Mouse (Mus musculus): Measurements from ENCODE around the gene Mrpl33.

The Mrpl33 gene

DNA sequence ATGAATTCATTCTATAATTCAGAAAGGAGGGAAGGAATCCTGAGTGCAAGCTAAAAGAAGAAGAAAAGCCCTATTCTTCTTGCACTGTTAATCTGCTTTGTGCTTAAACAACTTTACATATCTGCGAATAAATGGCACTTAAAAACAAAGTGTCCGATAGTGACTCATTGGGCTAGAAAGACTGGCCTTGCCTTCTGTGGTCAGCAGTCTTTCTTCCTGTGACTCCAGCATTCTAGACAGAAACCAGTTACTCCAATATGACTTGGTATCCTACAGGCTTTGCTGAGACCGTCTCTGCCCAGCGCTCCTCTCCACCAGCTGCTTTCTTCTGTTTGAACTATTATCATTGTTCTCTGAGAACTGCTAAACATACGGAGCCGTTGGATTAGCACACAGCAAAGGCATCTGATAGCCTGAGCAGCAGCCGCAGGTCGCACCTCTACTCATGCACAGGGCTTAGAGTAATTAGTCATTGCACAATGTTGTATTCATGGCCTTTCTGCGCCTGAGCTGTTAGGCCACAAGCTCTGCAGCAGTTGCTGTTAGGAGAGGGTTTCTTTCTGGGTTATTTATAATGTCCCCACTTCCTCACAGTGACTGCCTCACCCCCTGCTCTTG is 40.0 kb downstream of the Mrpl33 start:
- peak; percentile 65 for DNase-seq (ENCODE audit: low read depth, low spot score)

- DNase-seq (ENCODE audit: low read depth, low spot score): no peak
Measured at GRCm38 (mm10) chr5:31640542-31640941, 43.8 kb downstream of the Mrpl33 start.

DNA sequence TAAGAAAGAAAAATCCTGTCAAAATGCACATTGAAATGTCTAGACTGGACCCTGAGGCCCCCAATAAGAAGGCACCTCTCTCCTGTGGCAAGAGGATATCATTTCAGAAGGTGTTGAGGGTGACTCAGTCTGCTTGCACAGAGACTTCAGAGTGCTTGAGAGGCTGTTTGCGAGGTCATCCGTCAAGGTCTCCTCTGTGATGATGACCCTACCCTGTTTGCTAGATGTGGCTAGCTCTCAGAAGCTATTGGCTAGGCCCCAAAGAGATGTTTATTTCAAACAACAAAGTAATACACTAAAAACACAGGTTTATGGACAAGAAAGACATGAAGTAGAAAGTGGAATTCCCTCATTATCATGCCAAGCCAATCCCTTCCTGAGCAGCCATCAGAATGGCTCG is 45.6 kb downstream of the Mrpl33 start:
- DNase-seq (ENCODE audit: low read depth, low spot score): no peak

DNA sequence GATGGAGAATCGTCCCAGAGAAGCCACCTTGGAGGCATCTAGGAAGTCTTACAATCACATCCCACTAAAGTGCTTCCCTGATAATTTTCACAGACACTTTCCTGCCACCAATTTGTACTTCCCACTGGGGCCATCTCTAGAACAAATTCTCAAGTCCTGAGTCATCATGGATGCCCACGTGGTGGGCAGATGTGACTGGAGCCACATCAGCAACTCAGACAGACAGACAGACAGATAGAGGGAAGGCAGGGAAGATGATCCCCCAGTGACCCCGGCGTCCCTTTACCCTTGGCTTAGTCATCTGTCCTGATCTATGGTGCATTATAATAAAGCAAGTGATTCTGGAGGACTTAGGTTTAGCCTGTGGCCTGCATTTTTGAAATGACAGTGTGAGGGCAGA is 47.5 kb downstream of the Mrpl33 start:
- peak; percentile 85 for DNase-seq (ENCODE audit: low read depth, low spot score)

DNA sequence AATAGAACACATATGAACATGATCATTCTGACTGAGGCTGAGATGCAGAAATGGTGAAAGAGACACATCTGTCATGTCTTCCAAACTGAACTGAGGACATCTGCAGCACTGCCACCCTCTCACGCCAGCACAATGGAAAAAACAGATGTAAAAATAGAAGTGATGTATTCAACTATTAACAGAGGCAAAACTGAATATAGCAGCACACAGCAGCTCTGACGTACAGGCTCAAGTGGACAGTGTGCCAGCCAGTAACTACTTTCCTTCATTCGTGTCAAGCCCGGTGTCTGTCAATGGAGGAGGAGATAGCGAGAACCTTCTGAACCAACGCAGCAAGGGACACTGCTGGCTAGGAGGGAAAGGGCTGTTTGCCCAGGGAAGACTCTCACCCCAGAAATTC is 48.1 kb downstream of the Mrpl33 start:
- DNase-seq (ENCODE audit: low read depth, low spot score): no peak

GRCm38 (mm10) chr5:31645798-31646197 is 49.1 kb downstream of the Mrpl33 start:
- DNase-seq (ENCODE audit: low read depth, low spot score): no peak

DNA sequence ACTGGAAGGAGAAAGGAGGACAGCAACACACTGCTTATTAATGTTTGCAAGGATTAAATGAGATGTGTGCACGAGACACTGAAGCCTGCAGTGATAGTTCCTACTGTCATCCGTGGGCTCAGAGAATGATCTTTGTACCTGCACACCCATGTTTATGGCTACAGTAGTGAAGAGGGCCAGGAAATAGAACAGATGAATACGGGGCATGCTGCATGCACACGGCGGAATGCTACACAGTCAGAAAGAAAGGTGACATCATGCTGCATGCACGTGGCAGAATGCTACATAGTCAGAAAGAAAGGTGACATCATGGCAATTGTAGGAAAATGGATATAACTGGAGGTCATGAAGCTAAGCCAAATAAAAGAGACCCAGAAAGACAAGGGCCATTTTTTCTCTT is 49.8 kb downstream of the Mrpl33 start:
- DNase-seq (ENCODE audit: low read depth, low spot score): no peak

DNA sequence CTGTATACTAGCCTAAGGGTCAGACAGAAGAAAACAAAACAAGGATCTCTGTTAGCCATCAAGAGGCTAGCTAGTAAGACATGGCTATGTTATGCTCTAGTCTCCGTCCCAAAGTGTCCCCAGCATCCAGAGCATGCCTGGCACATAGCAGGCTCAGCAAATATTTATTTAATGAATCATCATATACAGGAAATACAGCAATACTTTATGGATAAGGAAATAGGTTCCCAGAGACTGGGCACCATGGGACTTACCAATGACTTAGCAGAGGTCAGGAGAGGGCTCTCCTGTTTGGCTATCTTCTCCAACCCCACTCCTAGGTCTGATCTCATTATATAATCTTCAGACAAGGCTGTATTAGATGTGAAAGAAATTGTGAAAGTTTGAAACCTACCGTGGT is 50.6 kb downstream of the Mrpl33 start:
- no peak for DNase-seq (ENCODE audit: low read depth, low spot score)

DNA sequence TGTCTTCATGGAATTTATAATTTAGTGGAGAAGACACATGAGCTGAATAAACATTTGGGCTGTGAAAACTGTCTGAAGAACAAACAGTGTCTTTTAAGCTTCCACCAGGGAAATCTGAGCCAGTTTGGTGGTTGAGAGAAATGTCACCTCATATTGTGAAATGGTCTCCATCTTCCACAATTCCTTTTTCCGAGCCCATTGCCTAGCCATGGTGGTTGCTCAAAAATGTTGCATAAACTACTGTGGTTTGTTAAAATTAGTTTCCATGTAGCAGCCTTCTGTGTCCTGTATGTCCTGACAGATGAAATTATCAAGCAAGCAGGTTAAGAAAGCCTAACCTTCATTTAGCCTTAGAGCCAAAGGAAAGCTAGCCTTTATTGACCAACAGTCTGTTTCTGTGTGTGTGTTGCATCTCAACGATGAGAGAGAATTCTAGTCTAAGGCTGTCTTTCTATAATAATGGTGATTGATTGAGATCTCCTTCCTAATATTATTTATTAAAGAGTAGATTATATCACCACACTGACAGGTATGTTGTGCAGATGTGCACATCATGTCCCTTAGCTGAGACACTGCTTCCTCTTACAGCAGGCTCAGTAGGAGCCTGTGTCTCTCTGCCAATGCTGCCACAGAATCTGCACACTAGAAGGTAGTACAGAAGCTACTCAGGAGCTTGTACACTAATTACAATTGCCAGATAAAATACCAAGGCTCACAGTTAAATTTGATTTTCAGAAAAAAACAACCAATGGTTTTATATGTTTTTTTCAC is 54.0 kb downstream of the Mrpl33 start:
- no peak for DNase-seq (ENCODE audit: low read depth, low spot score)

GRCm38 (mm10) chr5:31655688-31656190 is 59.0 kb downstream of the Mrpl33 start:
- no peak for DNase-seq (ENCODE audit: low read depth, low spot score)

- peak; percentile 68 for DNase-seq (ENCODE audit: low read depth, low spot score)
Measured at GRCm38 (mm10) chr5:31666176-31666575, 69.4 kb downstream of the Mrpl33 start.

DNA sequence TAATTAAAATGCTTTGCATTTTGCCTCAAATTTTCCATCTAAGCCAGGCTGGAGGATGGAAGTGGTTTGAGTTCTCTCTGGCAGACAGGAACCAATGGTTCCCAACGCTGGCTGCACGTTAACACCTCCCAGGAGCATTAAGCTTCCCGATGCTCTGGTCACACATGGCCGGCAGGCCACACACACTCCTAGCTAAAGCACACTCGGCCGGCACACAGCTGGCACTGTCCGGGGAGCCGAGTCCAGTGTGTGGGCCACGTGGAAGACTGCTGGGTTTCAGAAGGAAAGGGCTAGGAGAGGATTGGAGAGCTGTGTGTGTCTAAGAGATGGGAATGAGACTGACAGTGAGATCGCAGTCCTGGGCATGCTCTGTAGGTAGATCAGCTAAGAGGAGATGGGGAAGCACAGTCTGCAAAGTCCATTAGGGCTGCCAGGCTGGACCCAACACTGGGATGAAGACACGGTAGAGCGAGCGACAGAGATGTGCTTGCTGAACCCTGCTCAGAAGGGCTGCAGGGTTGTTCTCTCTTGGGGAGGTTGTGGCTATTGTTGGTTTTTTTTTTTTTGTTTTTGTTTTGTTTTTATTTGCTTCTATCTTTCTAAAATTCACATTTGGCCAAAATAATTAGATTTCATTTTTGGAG is 71.7 kb downstream of the Mrpl33 start:
- DNase-seq (ENCODE audit: low read depth, low spot score): no peak

DNA sequence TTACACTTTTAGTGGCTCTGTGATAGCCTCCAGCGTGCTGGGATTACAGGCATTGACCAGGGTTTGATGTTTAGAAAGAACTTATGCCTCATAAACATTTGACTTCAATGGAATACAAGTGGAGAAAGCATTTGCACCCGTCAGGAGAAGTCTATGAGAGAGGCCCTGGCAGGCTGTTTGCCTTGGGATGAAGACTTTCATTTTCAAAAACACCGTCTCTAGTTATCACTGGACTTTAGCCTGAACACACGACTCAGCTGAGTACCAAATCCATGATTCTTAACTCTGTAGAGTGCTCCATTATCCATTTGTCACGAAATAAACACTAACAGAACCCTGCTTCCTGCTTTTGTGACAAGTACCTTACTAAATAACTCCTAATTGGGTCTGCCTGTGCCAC is 73.2 kb downstream of the Mrpl33 start:
- DNase-seq (ENCODE audit: low read depth, low spot score): no peak

- no peak for DNase-seq (ENCODE audit: low read depth, low spot score)
Measured at GRCm38 (mm10) chr5:31671137-31671536, 74.4 kb downstream of the Mrpl33 start.

DNA sequence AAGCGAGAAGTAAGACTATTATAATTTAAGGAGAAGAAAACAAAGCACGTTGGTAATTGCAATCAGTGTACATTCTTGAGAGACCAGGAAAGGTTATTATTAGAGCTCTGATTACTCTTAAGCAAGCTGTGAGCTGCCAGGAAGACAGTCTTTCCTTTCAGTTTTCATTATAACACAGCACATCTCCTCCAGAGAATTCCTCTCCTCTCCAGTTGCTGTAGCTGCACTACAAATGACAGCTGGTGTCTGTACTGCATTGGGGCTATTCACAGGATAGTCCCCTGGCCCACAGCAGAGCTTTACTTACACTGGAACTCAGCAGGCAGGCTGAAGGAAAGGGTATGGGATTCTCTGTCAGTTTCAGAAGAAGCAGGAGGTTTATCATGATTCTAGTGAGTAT is 76.7 kb downstream of the Mrpl33 start:
- DNase-seq (ENCODE audit: low read depth, low spot score): no peak

GRCm38 (mm10) chr5:31678000-31678399 is 81.3 kb downstream of the Mrpl33 start:
- no peak for DNase-seq (ENCODE audit: low read depth, low spot score)

- no peak for DNase-seq (ENCODE audit: low read depth, low spot score)
Measured at GRCm38 (mm10) chr5:31680183-31680582, 83.4 kb downstream of the Mrpl33 start.

DNA sequence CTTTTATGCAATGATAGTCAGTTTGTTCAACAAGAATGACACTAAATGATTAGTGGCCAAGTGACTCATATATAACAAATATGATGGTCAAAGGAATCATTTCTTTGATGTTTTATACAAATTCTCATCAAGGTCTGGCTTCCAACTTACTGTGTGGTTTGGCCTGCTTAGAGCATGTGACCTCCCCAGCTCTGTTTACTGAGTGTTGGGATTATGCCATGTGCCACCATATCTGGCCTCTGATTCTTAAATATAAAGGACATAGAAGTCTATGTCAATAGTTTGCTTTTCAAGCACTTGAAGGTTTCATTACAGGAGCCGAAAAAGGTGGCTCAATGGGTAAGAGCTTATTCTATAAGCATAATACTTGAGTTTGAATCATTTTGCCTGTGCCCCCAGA is 85.6 kb downstream of the Mrpl33 start:
- DNase-seq (ENCODE audit: low read depth, low spot score): peak; percentile 19

DNA sequence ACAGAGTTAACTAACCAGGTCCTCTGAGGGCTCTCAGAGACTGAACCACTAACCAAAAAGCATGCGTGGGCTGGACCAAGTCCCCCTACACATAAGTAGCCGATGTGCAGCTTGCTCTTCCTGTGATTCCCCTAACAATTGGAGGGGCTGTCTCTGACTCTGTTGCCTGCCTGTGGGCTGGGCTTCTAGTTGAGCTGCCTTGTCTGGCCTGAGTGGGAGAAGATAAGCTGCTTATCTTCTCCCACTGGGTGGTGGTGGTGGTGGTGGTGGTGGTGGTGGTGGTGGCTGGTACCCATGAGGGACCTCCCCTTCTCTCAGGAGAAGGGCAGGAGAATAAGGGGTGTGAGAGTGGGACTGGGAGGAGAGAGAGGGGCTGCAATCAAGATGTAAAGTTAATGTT is 89.3 kb downstream of the Mrpl33 start:
- no peak for DNase-seq (ENCODE audit: low read depth, low spot score)

DNA sequence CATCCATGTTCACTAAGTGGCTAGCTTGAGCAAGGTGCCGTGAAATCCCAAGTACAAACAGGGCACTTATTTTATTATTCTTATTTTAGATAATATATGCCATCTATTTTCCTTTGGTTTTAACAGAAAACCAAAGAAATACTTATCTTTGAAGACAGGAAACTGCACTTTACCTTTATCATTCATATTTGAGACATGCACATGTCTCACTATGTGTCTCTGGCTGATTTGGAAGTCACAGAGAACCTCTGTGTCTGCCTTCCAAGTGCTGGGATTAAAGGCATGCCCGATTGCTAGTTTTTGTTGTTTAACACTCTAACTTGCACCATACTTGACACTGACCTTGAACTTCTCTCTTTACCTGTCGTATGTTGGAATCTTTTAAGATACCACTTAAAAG is 91.2 kb downstream of the Mrpl33 start:
- DNase-seq (ENCODE audit: low read depth, low spot score): no peak

- no peak for DNase-seq (ENCODE audit: low read depth, low spot score)
Measured at GRCm38 (mm10) chr5:31693191-31693590, 96.5 kb downstream of the Mrpl33 start.

- DNase-seq (ENCODE audit: low read depth, low spot score): peak; percentile 13
Measured at GRCm38 (mm10) chr5:31696971-31697643, 100.4 kb downstream of the Mrpl33 start, which contains the start of gene Rbks. Gene Rbks (minus strand): TSS chr5:31697627.
